Mouse (Mus musculus) bone marrow macrophage, adult 2 months (primary cell): ENCODE measurements around the gene Ccdc170. TPM values are rescaled to one million over a fixed set of nuclear protein-coding genes. Genes with fewer than 3 reads are reported as not detected.
"Not testable (repeated sequence)": the region's sequence is repeated elsewhere in the genome, so short reads cannot be mapped to it uniquely, and the experiment has no call there.

Source experiments
- H3K27ac ChIP-seq: 2 replicates; pipeline ENCODE4 v1.5.1; 2012; ENCODE audit warnings: low read depth, low read length; ENCODE audit not compliant: insufficient read depth
- H3K4me1 ChIP-seq: 2 replicates; pipeline ENCODE4 v1.6.1; 2012; ENCODE audit warnings: low read length; ENCODE audit not compliant: control insufficient read depth, insufficient read depth
- H3K4me3 ChIP-seq: 2 replicates; pipeline ENCODE4 v1.5.1; 2012; ENCODE audit warnings: mild to moderate bottlenecking, low read length, moderate library complexity; ENCODE audit not compliant: insufficient read depth
- CTCF ChIP-seq: IDR thresholded peaks from 2 replicates; pipeline ENCODE4 v1.5.1; 2012; ENCODE audit warnings: low read depth, mild to moderate bottlenecking, low read length, moderate library complexity
- POLR2A ChIP-seq: IDR thresholded peaks from 2 replicates; pipeline ENCODE4 v1.6.1; 2012; ENCODE audit warnings: mild to moderate bottlenecking, low read depth, low read length, borderline replicate concordance
- polyA plus RNA-seq: library from polyadenylated mRNA; stranded (reverse); fragments of >200 nt; gene quantifications from 2 replicates; pipeline ENCODE4 v1.2.4, GENCODE M21; 2012; ENCODE audit not compliant: missing spikeins, insufficient read depth, insufficient read length

The Ccdc170 gene
- polyA plus RNA-seq, 1 experiment, result not detected

- Histone ChIP-seq H3K4me3 (no peak overlapping the region), H3K4me1 (no peaks in the 10 kb centered on the region)
Observed at GRCm38 (mm10) chr10:4597211-4597610, 114.9 kb downstream of the Ccdc170 start.

GRCm38 (mm10) chr10:4598244-4598842 is 116.0 kb downstream of the Ccdc170 start:
- TF ChIP-seq POLR2A, result no peak
- no peak for TF ChIP-seq CTCF
- Histone ChIP-seq H3K27ac (no peak overlapping the region), H3K4me1 (no peaks in the 10 kb centered on the region), H3K4me3 (no peak overlapping the region)

More at GRCm38 (mm10) chr10:4597211-4597610, 114.9 kb downstream of the Ccdc170 start:
- no peak overlapping the region for H3K27ac ChIP-seq
- TF ChIP-seq POLR2A (no peak), CTCF (no peak)

GRCm38 (mm10) chr10:4598916-4599315 is 116.6 kb downstream of the Ccdc170 start:
- H3K27ac ChIP-seq, result no peak overlapping the region
- H3K4me1 ChIP-seq, result no peaks in the 10 kb centered on the region
- no peak for TF ChIP-seq CTCF
- no peak for TF ChIP-seq POLR2A
- no peak overlapping the region for H3K4me3 ChIP-seq

- H3K4me3 ChIP-seq, result no peak overlapping the region
- H3K27ac ChIP-seq, result no peak overlapping the region
- no peaks in the 10 kb centered on the region for H3K4me1 ChIP-seq
- TF ChIP-seq CTCF (no peak), POLR2A (no peak)
Observed at GRCm38 (mm10) chr10:4599591-4599990, 117.3 kb downstream of the Ccdc170 start.

- Histone ChIP-seq H3K4me1 (no peaks in the 10 kb centered on the region), H3K4me3 (no peak overlapping the region), H3K27ac (peak overlapping the region; percentile 1; the same call in 1 of the 2 replicates)
- TF ChIP-seq CTCF (no peak), POLR2A (no peak)
Observed at GRCm38 (mm10) chr10:4600796-4601474, 118.6 kb downstream of the Ccdc170 start.

GRCm38 (mm10) chr10:4601612-4602011 is 119.3 kb downstream of the Ccdc170 start:
- not testable (repeated sequence) for H3K4me1 ChIP-seq, H3K4me3 ChIP-seq
- peak overlapping the region; percentile 8; the same call in 1 of the 2 replicates for H3K27ac ChIP-seq

GRCm38 (mm10) chr10:4602466-4602865 is 120.2 kb downstream of the Ccdc170 start:
- 0 out of 2 replicates have a peak overlapping the region, but pooled peaks have one; percentile 8 for H3K27ac ChIP-seq
- H3K4me3 ChIP-seq, result no peak overlapping the region
- no peaks in the 10 kb centered on the region for H3K4me1 ChIP-seq
- no peak for TF ChIP-seq CTCF
- TF ChIP-seq POLR2A, result no peak

GRCm38 (mm10) chr10:4604527-4605209 is 122.4 kb downstream of the Ccdc170 start:
- Histone ChIP-seq H3K4me1 (no peaks in the 10 kb centered on the region), H3K27ac (no peak overlapping the region), H3K4me3 (no peak overlapping the region)
- TF ChIP-seq POLR2A, result no peak
- no peak for TF ChIP-seq CTCF

GRCm38 (mm10) chr10:4610234-4610633 is 127.9 kb downstream of the Ccdc170 start:
- TF ChIP-seq CTCF (no peak), POLR2A (no peak)
- H3K4me3 ChIP-seq, result no peak overlapping the region
- no peak overlapping the region for H3K27ac ChIP-seq
- peaks cover 6% of the 10 kb centered on the region for H3K4me1 ChIP-seq
